Mouse (Mus musculus) fibroblast of lung, adult 2 months (primary cell): ENCODE data around the gene Rtl1.
A peak's percentile ranks its signal among the peaks of the same experiment; 100 is the strongest.

ENCODE experiments used
- DNase-seq: peaks from one replicate; pipeline ENCODE4 v3.0.0-alpha.2; 2011; ENCODE audit warnings: low read depth

Rtl1 gene

DNA sequence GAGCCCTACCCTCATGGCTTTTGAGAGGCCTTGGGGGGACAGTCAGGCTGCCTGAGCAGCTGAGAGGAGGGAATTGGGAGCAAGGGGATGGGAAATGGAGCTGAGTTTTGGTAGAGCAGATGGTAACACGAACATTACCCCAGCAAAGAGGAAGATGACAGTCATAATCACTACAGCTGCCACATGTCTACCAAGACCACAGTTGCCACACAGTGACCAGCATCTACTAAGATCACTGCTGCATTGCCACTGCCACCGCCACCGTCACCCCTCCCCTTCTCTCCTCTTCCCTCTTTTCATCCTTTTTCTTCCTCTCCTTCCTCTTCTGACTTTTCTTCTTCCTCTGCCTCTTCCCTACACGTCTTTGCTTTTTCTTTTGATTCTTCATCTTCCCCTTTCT, 27.9 kb downstream of the Rtl1 start:
- DNase-seq, result no peak

DNA sequence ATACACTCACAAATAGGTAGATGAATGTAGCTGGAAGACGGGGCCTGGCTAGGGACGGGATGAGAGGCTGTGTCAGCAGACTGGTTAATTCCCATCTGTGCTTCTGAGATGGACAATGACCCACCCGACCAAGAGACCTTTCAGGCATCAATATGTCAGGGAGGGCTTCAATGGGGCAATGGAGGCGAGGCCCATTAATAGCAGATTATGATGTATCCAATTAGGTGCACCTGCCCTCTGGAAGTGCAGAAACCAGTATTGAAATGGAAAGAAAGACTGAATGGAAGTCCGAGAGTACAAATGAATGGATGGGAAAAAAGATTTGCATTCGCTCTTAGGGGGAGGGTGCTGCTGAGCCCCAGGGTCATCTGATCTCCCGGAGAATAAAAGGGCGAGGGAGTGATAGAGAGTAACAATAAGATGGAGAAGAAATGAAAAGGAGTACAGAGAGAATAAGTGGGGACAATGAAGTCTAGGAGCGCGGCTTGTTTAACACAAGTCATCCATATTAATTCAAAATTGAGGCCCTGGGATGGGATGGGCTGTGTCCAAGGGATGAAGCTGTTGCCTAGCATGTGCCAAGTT, 39.9 kb downstream of the Rtl1 start:
- no peak for DNase-seq

DNA sequence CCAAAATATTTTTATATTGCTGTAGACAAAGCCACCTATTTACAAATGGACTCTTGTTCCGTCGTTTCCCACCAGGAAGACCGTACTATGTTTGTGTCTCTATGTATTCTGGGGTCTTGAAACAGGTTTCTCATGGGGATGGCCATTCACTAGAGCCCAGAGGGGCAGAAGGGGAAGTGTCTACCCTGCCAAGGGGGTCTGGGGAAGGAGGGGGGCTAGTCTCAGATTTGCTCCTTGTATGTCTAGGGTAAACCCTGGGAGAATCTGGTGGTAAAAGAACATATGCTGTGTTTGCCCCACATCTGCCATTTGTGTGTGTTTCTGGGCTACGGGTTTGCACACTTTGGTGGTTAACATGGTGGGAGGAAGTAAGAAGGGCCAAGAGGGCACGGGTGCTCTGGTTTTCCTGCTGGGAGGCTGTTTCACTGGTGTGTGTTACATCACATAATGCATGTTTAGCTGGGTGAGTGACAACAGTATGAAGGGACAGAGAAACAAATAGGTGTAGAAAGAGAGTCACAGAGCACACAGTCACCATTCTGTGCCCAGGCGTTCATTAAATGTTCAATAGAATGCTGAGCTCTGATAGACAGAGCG, 41.1 kb downstream of the Rtl1 start:
- no peak for DNase-seq

DNA sequence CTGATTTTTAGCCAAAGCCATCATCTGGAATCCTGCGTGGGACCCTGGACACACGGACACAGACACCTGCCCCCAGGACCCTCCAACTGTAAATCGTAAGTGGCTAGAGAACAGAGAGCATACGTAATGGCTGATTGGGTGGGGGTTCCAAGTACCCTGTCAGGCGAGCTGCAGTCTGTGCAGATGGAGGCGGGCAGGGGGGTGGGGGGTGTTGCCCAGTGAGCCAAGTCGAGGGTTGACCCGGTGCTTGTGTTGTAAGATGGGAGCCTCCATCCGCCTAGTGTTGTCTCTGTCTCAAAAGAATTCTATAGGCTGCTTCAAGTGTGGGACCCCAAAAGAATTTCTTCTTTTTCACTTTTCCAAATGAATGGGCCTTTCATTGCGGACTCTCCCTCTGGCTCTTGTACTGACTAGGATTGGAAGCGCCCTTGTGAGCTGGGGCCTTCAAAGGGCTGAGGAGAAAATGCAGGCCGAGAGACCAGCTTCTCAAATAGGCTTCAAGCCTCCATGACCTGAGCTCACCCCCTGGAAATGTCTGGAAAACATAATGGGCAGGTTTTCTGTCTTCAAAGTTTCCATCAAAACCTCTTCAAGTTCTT, 41.8 kb downstream of the Rtl1 start:
- no peak for DNase-seq

DNA sequence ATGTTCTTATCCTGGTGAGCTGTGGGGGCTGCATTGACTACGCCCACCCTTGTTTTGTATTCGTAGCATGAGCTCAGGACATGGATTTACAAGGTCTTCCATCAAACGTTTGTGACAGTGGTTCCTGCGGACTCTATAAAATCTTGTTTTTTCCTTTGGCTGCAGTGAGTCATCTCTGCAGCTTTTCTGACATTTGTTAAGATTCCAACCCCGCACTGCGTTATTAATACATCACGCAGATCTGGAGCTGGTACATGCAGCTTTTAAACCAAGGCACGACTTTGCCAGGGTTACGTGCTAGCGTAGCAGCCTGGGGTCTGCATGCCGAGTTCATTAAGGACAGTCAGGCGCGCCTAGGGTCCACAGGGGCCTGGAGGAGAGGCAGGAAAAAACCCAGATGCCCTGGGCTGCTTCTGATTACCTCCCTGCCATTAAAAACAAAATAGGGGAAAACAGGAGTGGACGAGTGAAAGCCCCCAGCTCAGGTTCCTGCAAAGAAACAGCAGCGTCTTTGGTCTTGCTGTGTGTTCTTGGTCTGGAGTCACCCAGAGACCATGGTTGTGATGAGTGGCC, 44.2 kb downstream of the Rtl1 start:
- DNase-seq, result no peak

DNA sequence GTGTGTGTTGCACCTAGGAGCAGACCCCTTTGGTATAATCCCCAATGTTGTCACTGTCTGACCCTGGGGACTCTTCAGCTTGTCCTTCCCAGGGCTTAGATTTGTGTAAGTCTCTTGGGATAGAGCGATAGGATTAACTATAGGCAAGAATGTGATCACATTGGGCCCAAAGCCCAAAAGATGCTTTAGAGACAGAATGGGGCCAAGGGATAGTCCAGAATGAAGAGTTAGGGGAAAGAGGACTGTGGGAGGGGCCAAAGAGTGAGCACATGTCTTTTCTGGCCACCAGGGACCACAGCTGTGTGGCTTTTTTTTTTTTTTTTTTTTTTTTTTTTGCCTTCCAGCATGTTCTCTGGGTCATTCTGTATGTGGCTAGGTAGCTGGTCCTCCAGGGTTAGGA, 46.6 kb downstream of the Rtl1 start:
- no peak for DNase-seq

DNA sequence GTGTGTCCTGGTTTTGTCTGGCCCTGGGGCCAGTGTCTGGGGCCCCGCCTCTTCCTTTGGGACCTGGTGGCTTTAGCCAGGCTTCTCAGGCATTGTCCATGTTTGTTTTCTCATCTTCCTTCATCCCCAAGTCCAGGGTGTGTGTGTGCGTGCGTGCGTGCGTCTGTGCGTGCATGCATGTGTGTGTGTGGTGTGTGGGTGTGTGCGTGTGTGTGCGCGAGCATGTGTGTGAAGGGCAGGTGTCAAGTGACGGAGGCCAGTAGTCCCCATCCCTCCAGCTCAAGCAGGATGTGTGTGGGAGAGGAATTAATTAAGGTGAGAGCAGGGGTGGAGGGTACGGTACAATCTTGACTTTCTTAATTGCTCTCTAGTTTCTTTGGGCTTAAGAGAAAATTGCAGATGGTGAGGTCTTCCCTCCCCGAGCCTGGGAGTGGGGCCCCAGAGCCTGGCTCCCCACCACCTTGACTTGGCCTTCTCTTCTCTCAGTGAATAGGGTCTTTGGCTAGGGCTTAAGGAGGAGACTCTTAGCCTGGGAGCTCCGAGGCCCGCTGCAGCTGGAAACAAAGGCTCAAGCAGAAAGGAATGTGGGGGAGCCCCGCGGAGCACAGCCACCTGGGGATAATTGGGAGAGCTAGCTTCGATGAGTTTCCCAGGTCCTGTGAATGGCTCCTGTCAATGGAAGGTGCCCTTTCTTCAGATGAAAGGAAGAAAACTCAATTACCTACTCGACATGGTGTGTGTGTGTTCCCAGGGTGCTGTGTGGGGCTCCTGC, 47.2 kb downstream of the Rtl1 start:
- DNase-seq, result no peak

DNA sequence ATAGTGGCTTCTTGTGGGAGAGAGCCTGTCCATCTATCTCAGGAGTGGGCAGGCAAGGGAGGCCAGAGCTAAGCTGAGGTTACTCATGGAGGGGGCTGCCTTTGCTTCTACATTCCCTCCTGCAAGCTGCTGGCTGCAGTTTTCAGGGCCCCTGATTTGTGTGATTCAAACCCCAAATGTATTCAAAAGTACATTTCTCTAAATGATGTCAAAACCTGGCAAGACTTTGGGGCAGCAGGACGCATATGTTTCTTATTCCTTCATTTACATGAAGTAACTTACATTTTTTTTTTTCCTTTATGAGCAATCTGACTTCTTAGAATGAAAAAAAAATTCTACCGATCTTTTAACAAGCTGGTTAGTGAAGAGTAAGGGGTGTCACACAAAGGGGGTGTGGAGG, 48.4 kb downstream of the Rtl1 start:
- DNase-seq, result no peak

DNA sequence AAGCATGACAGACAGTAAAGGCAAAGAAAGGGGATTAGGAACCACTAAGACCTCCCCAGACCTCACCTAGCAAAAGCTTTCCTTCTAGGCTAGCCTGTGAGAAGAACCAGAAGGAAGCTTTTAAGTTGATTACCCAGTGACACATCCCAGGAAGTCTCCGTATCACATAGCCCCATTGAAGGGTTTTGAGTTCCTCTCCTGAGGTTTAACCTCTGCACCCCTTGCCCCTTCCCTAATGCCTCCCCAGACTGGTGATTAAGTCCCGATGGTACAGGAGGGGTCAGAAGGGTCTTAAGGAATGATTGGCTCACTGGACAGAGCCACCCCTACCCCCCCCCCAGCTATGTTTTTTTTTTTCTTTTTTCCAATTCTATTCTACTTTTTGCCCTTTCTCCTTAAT, 53.0 kb downstream of the Rtl1 start:
- no peak for DNase-seq

DNA sequence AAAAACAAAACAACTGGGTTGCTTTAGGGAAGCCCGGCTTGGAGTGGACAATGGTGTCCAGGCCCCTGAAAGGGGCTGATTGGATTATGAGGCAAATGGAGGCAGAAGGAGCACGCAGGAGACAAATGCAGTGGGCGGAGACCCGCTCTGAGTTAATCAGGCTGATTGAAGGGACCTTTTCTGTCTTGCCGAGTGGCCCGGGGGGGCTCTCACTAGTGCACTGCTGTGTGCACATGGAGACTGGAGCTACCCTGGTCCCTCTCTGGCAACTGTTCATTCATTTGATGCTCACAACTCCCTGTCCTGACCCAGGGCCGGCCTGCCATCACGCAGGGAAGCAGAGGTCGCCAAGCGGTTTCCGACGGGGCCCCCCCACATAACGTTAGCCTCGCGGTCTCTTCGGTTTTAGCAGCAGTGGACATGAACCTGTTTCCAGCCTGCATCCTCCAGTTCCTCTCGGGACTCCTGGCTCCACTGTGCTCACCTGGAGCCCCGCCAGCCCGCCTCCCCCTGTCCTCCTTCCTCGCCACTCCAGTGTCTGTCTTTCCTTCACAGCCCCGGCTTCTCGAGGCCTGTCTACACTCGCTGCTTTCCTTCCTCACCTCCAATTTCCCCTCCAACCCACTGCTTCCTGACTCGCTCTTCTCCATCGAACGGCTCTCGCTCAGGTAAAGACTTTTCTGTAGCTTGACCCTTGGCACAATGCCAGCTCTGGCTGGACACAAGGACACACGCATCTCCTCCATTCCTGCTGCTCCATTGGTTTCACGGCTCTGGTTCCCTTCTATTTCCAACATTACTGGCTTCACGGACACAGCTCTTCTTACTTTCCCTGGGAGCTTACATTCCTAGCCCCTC, 54.0 kb downstream of the Rtl1 start:
- no peak for DNase-seq

DNA sequence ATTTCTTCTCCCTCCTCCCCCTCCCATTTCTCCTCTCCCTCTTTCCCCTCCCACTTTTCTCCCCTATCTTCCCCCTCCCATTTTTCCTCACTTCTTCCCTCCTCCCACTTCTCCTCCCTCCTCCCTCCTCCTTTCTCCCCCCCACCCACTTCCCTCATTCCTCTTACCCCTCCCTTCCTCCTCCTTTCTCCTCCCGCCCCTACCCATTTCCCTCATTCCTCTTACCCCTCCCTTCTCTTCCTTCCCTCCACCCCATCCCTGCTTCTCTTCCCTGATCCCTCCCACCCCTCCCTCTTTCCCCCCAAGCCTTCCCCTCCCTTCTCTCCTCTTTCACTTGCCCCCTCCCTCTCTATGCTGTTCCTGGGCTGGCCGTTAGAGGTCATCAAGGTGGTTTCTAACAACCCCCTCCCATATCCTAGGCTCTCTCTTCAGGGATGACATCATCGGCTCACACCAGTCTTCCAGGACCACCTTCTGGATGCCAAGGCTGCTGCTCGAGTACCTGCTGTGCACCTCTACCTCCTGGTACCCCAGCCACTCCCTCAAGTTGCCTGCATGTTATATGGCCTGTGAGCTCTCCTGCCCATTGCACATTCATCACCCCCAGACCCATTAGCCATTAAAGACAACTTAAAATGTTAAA, 56.7 kb downstream of the Rtl1 start:
- DNase-seq, result no peak

DNA sequence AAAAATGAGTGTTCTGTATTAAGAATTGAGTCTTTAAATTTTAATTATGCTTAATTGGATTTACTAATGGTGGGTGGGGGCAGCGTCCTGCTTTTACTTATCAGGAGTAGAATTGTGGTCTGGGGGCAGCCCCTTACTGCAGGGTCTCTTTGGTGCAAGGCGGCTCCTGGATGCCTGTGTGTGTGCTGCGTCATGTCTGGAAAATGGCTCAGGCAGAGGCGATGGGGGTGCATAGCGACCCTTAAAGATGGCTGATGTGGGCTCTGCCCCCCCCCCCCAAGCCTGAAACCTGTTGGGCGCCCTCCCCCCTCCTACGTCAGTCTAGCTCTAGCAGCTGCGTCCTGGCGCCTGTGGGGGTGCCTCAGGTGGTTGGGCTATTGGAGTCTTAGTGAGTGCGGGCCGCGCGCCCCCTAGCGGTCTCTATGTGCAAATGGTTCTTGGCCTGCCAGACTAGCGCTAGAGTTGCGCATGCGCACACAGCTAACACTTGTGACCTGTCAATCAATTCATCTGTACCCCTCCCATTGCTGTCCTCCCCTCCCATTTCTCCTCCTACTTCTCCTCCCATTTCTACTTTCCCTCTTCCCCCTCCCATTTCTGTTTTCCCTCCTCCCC, 57.4 kb downstream of the Rtl1 start:
- DNase-seq, result peak; percentile 56

DNA sequence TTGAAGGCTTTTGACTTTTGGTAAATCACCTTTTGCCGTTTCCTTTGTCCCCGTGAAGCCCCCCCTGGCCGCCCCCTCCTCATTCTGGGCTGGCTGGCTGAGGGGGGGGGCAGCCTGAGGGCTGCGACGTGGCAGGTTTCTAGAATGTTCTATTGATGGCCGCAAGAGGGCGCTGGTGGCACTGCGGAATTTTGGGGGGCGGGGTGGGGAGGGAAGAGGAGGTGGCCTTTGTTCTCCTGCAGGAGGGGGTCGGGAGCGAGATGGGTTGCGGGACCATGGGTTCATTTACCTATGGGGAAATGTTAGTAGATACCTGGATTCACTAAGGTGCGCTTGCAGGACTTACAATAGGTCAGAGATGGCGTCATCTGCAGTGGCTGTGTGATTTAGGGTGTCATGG, 58.1 kb downstream of the Rtl1 start:
- DNase-seq, result no peak

DNA sequence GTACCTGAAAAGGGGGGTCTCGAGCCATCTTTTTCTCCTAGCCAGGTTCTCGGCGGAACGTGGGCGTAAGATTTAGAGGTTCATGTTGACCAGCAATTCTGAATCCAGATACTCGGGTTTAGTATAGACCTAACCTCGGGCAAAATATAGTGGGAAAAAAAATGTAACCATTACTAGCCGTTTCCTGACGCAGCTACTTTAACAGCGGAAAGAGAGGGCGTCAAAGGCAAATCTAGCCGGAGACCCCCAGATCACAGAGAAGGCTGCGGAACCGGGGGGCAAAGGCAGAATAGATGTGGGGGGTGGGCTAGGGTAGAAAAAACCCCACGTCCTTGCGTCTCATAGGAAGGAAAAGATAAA, 58.6 kb downstream of the Rtl1 start:
- no peak for DNase-seq

DNA sequence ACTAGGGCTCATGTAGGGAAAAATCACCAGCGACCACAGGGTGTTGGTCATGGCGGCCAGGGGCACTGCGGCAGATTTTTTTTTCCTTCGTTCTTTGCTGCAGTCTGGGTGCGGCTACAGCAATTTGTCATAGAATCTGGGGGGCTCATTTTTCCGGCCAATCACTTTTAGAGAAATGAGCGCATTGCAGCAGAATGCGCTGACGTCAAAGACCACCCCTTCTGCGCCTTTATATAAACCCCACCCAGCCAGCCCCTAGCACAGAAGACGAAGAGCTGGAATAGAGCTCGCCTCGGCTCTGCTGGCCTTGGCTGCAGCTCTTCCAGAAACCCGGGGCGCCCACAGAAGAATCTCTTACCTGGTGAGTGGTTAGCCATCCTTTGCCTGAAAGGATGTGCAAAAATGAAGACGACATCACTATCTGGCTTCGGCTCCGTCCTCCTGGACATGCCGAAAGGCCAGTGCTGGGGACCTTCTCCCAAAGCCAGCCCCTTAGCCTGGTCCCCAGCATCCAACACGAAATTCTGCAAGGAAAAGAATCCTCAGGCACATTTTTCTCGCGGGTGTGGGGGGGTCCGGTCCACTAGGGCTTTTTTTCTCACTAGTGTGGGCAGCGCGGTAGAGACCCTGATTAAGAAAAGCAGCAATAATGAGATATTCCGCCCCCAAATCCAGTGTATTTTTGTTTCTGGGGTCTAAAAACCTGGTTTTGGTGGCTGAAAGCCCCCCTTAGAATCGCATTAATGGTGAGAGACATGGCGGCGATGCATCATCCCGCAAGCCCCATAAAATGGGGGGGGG, 59.2 kb downstream of the Rtl1 start:
- peak; percentile 21 for DNase-seq

DNA sequence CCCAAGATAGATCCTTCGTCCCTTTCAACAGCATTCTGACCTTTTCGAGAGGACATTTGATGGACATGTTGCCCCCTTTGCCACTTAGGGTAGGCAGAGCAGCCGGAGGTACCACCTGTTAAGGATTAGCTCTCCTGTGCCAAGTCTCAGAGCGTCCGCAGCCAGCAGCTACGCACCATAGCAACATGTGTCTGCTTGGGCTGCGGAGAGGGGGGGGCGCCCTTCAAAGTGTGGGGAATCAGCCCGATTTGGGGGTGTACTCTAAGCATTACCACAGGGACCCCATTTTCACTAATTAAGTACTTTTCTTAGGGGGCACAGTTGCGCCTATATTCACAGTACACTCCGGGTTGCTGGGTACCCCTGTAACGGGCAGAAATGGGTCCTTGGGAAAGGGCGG, 60.2 kb downstream of the Rtl1 start:
- DNase-seq, result no peak
